Mouse (Mus musculus): Measurements from ENCODE around the gene Mrtfb. TPM values are rescaled to one million over a fixed set of nuclear protein-coding genes. Genes with fewer than 3 reads are reported as not detected.
"Not testable (repeated sequence)": the region's sequence is repeated elsewhere in the genome, so short reads cannot be mapped to it uniquely, and the experiment has no call there.

Gene Mrtfb
- polyA plus RNA-seq, 1 experiment, result 8.5 TPM

DNA sequence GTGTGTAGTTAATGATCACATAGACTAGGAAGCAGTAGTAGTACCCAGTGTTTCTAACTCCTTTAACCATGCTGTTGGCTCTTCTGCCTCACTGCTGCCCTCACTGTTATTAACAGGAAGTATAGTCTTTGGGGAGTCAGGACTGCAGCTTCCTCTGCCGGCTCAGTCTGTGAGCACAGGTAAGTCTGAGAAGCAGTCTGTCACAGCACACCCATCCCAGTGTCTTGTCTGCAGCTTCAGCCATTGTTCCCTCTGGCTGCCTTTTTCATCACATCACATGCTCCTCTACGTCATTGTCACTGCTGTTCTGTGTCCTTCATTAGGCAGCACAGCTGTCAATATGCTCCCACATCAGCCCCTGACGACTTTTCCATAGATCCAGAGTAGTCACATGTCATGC, 75.6 kb downstream of the Mrtfb start:
- Histone ChIP-seq H3K4me1 (ENCODE audit: control insufficient read depth, insufficient read depth, insufficient read length, low read length) (peaks cover 4% of the 10 kb centered on the region), H3K27ac (ENCODE audit: insufficient read depth, low read depth, low read length) (no peak overlapping the region), H3K4me3 (ENCODE audit: low read depth, low read length) (no peak overlapping the region), H3K27me3 (ENCODE audit: control insufficient read depth, insufficient read depth, low read length) (no peaks in the 10 kb centered on the region), H3K36me3 (ENCODE audit: control insufficient read depth, insufficient read depth, low read length) (peaks cover 16% of the 10 kb centered on the region)
- TF ChIP-seq POLR2A (IDR thresholded peaks at IDR 0.05; ENCODE audit: low read depth, low read length), result no peak
- WGBS, result 33% methylated on average over 3 of the region's 3 CpGs

- peaks cover 14% of the 10 kb centered on the region for H3K36me3 ChIP-seq (ENCODE audit: control insufficient read depth, insufficient read depth, low read length)
- no peak overlapping the region for H3K27ac ChIP-seq (ENCODE audit: insufficient read depth, low read depth, low read length)
- H3K4me3 ChIP-seq (ENCODE audit: low read depth, low read length), result no peak overlapping the region
- H3K27me3 ChIP-seq (ENCODE audit: control insufficient read depth, insufficient read depth, low read length), result no peaks in the 10 kb centered on the region
- peaks cover 4% of the 10 kb centered on the region for H3K4me1 ChIP-seq (ENCODE audit: control insufficient read depth, insufficient read depth, insufficient read length, low read length)
- 68% methylated on average over 2 of the region's 2 CpGs for WGBS
- no peak for TF ChIP-seq CTCF (IDR thresholded peaks at IDR 0.05; ENCODE audit: extremely low read depth, insufficient read length, insufficient replicate concordance, low read depth, low read length)
Observed at GRCm38 (mm10) chr16:13332536-13332935, 76.3 kb downstream of the Mrtfb start.

DNA sequence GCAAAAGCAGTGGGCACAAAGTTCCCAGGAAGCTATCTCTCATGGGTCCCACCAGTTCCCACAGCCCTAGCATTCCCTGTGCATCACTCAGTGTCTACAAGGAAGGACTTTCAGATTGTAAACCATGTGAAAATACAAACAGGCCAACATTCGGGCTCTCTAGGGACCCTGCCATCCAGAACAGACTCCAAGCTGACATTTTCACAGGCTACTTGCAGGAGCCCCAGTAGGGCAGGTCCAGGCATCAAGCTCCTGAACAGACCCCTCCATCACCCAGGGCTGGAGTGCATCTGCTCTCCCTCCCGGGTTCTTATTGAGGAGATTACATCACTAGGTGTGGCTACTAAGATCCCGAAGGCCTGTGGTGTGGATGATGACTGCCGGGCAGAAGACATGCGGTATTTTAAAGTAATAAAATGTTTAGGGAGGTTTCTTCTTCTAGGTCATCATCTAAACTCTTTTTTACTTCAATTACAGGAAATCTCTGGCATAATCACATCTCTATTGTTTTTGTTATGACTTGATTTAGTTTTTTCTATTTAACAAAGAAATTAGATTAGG, 77.6 kb downstream of the Mrtfb start:
- H3K4me1 ChIP-seq (ENCODE audit: control insufficient read depth, insufficient read depth, insufficient read length, low read length), result peaks cover 4% of the 10 kb centered on the region
- H3K27ac ChIP-seq (ENCODE audit: insufficient read depth, low read depth, low read length), result no peak overlapping the region
- no peak overlapping the region for H3K4me3 ChIP-seq (ENCODE audit: low read depth, low read length)
- no peak for TF ChIP-seq CTCF (IDR thresholded peaks at IDR 0.05; ENCODE audit: extremely low read depth, insufficient read length, insufficient replicate concordance, low read depth, low read length)
- no peak for TF ChIP-seq POLR2A (IDR thresholded peaks at IDR 0.05; ENCODE audit: low read depth, low read length)
- H3K36me3 ChIP-seq (ENCODE audit: control insufficient read depth, insufficient read depth, low read length), result peaks cover 6% of the 10 kb centered on the region
- H3K27me3 ChIP-seq (ENCODE audit: control insufficient read depth, insufficient read depth, low read length), result no peaks in the 10 kb centered on the region
- 61% methylated on average over 5 of the region's 5 CpGs for WGBS

DNA sequence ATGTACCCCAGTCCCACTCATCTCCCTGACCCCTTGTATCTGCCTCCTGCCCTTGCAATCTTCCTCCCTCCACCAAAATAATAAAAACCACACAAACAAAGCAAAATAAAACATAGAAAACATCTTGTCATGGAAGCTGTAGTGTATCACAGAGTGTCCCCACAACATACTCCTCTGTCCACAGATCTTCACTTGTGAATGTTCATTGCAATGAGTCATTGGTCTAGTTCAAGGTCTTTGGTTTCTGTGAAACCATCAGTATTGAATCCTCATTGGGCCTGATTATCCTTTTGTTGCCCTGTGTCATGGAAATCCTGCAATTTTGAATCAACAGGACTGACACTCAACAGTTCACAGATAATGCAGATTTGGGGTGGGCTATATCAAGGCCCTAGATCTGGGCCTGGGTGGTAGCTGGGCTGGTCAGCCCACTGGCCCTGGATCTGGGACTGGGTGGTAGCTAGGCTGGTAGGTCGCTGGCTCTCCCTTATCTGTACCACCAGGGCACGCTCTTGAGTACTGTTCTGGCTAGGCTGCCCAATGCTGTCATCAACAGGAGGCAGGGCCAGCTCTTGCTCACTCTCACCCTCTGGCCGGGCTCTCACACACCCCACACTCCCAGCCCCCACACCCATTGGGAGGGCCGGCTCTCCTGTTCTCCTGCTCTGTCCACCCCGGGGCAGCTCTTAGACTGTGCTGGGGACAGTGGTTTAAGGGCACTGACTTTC, 80.4 kb downstream of the Mrtfb start:
- no peaks in the 10 kb centered on the region for H3K27me3 ChIP-seq (ENCODE audit: control insufficient read depth, insufficient read depth, low read length)
- peaks cover 2% of the 10 kb centered on the region for H3K4me1 ChIP-seq (ENCODE audit: control insufficient read depth, insufficient read depth, insufficient read length, low read length)
- no peak overlapping the region for H3K4me3 ChIP-seq (ENCODE audit: low read depth, low read length)
- H3K27ac ChIP-seq (ENCODE audit: insufficient read depth, low read depth, low read length), result no peak overlapping the region
- 70% methylated on average over 5 of the region's 5 CpGs for WGBS
- peaks cover 6% of the 10 kb centered on the region for H3K36me3 ChIP-seq (ENCODE audit: control insufficient read depth, insufficient read depth, low read length)
- no peak for TF ChIP-seq POLR2A (IDR thresholded peaks at IDR 0.05; ENCODE audit: low read depth, low read length)
- no peak for TF ChIP-seq CTCF (IDR thresholded peaks at IDR 0.05; ENCODE audit: extremely low read depth, insufficient read length, insufficient replicate concordance, low read depth, low read length)

DNA sequence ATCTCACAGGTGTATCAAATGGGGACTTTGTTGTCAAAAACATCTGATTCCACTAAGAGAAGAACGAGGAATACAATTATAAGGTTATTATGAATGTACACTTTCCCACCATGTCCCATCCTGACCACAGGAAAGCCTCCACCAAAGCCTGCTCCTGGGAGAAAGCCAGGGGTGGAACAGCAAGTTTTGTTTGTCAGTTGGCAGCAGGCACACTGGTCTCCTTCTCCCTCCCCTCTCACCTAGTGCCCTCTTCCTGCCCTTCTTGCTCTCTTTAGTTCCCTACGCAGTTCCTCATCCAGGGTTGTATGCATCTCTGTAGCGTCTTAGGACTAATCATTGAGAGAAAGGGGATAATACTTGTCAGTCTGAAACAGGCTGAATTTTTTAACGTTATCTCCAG, 81.8 kb downstream of the Mrtfb start:
- peaks cover 4% of the 10 kb centered on the region for H3K36me3 ChIP-seq (ENCODE audit: control insufficient read depth, insufficient read depth, low read length)
- no peaks in the 10 kb centered on the region; the same call in 1 of the 2 replicates for H3K4me1 ChIP-seq (ENCODE audit: control insufficient read depth, insufficient read depth, insufficient read length, low read length)

DNA sequence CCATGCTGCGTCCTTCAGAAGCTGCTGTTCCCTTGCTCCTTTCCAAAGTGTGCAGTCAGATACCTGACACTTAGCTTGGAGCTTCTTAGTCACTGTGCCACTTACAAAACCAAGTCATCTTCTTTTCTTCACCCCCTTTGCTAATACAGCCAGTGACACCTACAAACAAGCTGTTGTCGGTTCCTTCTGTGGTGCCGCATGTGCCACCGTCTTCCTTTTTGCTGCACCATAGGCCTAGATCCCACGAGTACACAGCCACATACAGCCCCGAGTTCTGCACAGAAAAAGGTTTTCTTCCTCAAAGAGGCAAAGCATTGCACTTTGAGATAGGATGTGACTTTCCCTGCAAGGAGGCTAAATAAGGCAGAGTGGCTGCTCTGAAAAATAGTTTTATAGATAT, 83.2 kb downstream of the Mrtfb start:
- H3K4me1 ChIP-seq (ENCODE audit: control insufficient read depth, insufficient read depth, insufficient read length, low read length), result no peaks in the 10 kb centered on the region; the same call in 1 of the 2 replicates
- H3K36me3 ChIP-seq (ENCODE audit: control insufficient read depth, insufficient read depth, low read length), result peaks cover 2% of the 10 kb centered on the region; the same call in 1 of the 2 replicates
- no peak overlapping the region for H3K27ac ChIP-seq (ENCODE audit: insufficient read depth, low read depth, low read length)
- TF ChIP-seq CTCF (IDR thresholded peaks at IDR 0.05; ENCODE audit: extremely low read depth, insufficient read length, insufficient replicate concordance, low read depth, low read length) (no peak), POLR2A (IDR thresholded peaks at IDR 0.05; ENCODE audit: low read depth, low read length) (no peak)
- H3K4me3 ChIP-seq (ENCODE audit: low read depth, low read length), result no peak overlapping the region
- H3K27me3 ChIP-seq (ENCODE audit: control insufficient read depth, insufficient read depth, low read length), result no peaks in the 10 kb centered on the region
- 85% methylated on average over 6 of the region's 6 CpGs for WGBS

More for the DNA sequence above, 81.8 kb downstream of the Mrtfb start:
- TF ChIP-seq POLR2A (IDR thresholded peaks at IDR 0.05; ENCODE audit: low read depth, low read length) (no peak), CTCF (IDR thresholded peaks at IDR 0.05; ENCODE audit: extremely low read depth, insufficient read length, insufficient replicate concordance, low read depth, low read length) (no peak)
- WGBS, result 50% methylated on average over 4 of the region's 4 CpGs
- no peaks in the 10 kb centered on the region for H3K27me3 ChIP-seq (ENCODE audit: control insufficient read depth, insufficient read depth, low read length)
- no peak overlapping the region for H3K4me3 ChIP-seq (ENCODE audit: low read depth, low read length)
- no peak overlapping the region for H3K27ac ChIP-seq (ENCODE audit: insufficient read depth, low read depth, low read length)

DNA sequence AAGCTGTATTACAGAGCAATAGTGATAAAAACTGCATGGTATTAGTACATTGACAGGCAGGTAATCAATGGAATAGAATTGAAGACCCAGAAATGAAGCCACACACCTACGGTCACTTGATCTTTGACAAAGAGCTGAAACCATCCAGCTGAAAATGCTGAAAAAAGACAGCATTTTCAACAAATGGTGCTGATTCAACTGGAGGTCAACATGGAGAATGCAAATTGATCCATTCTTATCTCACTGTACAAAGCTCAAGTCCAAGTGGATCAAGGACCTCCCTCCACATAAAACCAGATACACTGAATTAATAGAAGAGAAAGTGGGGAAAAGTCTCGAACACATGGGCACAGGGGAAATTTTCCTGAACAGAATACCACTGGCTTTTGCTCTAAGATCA, 89.5 kb downstream of the Mrtfb start:
- H3K27ac ChIP-seq (ENCODE audit: insufficient read depth, low read depth, low read length); H3K4me3 ChIP-seq (ENCODE audit: low read depth, low read length); H3K27me3 ChIP-seq (ENCODE audit: control insufficient read depth, insufficient read depth, low read length); H3K36me3 ChIP-seq (ENCODE audit: control insufficient read depth, insufficient read depth, low read length); H3K4me1 ChIP-seq (ENCODE audit: control insufficient read depth, insufficient read depth, insufficient read length, low read length): not testable (repeated sequence)
- WGBS, result 82% methylated on average over 2 of the region's 2 CpGs

All from small intestine, adult 2 months (tissue).